Mouse (Mus musculus): ENCODE data around the gene Ngfr. TPM values are rescaled to one million over a fixed set of nuclear protein-coding genes. Genes with fewer than 3 reads are reported as not detected.

Gene Ngfr
- total and polyA plus RNA-seq, 2 experiments from 2014 or later, result 31.0 to 53.2 TPM

GRCm38 (mm10) chr11:95519299-95519698 is 68.2 kb downstream of the Ngfr start:
- 58% methylated on average over 10 of the region's 10 CpGs for WGBS
- no peak for ATAC-seq

More at GRCm38 (mm10) chr11:95519299-95519698, 68.2 kb downstream of the Ngfr start:
- H3K4me1 ChIP-seq (ENCODE audit: insufficient read depth, low read length), result 0 out of 2 replicates have a peak, but pooled peaks cover 3% of the 10 kb centered on the region
- H3K4me3 ChIP-seq (ENCODE audit: low read length), result no peak overlapping the region
- H3K36me3 ChIP-seq (ENCODE audit: insufficient read depth, low read length), result no peaks in the 10 kb centered on the region
- no peak overlapping the region for H3K9ac ChIP-seq (replicated peaks; ENCODE audit: low read length)
- no peak overlapping the region for H3K4me2 ChIP-seq (ENCODE audit: low read depth, low read length)
- H3K9me3 ChIP-seq (ENCODE audit: low read length), result no peaks in the 10 kb centered on the region
- no peak overlapping the region for H3K27ac ChIP-seq
- DNase-seq (ENCODE audit: low spot score), result no peak
- H3K27me3 ChIP-seq (ENCODE audit: insufficient read depth, low read length), result no peaks in the 10 kb centered on the region
- no peak for TF ChIP-seq CTCF (IDR thresholded peaks at IDR 0.05; ENCODE audit: low read depth)

Other genes starting within 250 kb of the Ngfr start
- gene Slc35b1, start 203.0 kb downstream of the Ngfr start, total RNA-seq (2014; rRNA removed), result 107 and 109 TPM in 2 replicates
- gene Slc35b1, start 203.0 kb downstream of the Ngfr start, polyA plus RNA-seq (2015; fragmentation: Nextera tagmentation; extraction: Ambion mirVana), result 158 and 159 TPM in 2 replicates
- 49.8 and 51.1 TPM in 2 replicates for gene Spop, start 173.7 kb downstream of the Ngfr start, total RNA-seq (2014; rRNA removed)
- 210 and 212 TPM in 2 replicates for gene Spop, start 173.7 kb downstream of the Ngfr start, polyA plus RNA-seq (2015; fragmentation: Nextera tagmentation; extraction: Ambion mirVana)
- gene Nxph3, start 73.2 kb downstream of the Ngfr start, total RNA-seq (2014; rRNA removed), result 21.4 and 23.6 TPM in 2 replicates
- 3.7 and 4.1 TPM in 2 replicates for gene Nxph3, start 73.2 kb downstream of the Ngfr start, polyA plus RNA-seq (2015; fragmentation: Nextera tagmentation; extraction: Ambion mirVana)
- 143 and 156 TPM in 2 replicates for gene Phb, start 79.2 kb upstream of the Ngfr start, total RNA-seq (2014; rRNA removed)
- gene Phb, start 79.2 kb upstream of the Ngfr start, polyA plus RNA-seq (2015; fragmentation: Nextera tagmentation; extraction: Ambion mirVana), result 197 and 214 TPM in 2 replicates
- gene Zfp652, start 124.9 kb upstream of the Ngfr start, total RNA-seq (2014; rRNA removed), result 23.0 and 28.8 TPM in 2 replicates
- gene Zfp652, start 124.9 kb upstream of the Ngfr start, polyA plus RNA-seq (2015; fragmentation: Nextera tagmentation; extraction: Ambion mirVana), result 14.7 and 15.2 TPM in 2 replicates
- gene B130006D01Rik, start 135.9 kb upstream of the Ngfr start, total RNA-seq (2014; rRNA removed), result 1.8 and 2.0 TPM in 2 replicates
- 0.77 and 0.88 TPM in 2 replicates for gene B130006D01Rik, start 135.9 kb upstream of the Ngfr start, polyA plus RNA-seq (2015; fragmentation: Nextera tagmentation; extraction: Ambion mirVana)
- 5.2 and 6.3 TPM in 2 replicates for gene Phospho1, start 236.8 kb upstream of the Ngfr start, total RNA-seq (2014; rRNA removed)
- gene Phospho1, start 236.8 kb upstream of the Ngfr start, polyA plus RNA-seq (2015; fragmentation: Nextera tagmentation; extraction: Ambion mirVana), result 0.59 TPM in 1 of 2 replicates, not detected in the other
- 0.63 TPM in 1 of 2 replicates, not detected in the other for gene Gngt2, start 249.5 kb upstream of the Ngfr start, total RNA-seq (2014; rRNA removed)
- gene Gngt2, start 249.5 kb upstream of the Ngfr start, polyA plus RNA-seq (2015; fragmentation: Nextera tagmentation; extraction: Ambion mirVana), result 2.9 and 3.9 TPM in 2 replicates

Data from hindbrain, postnatal 0 days (tissue).